Mouse (Mus musculus) limb, embryonic 14.5 days (tissue): ENCODE data around the gene Fermt1. TPM values are rescaled to one million over a fixed set of nuclear protein-coding genes. Genes with fewer than 3 reads are reported as not detected.

ENCODE experiments used
- ATAC-seq: fragments of 200-750 bp; cut with Nextera tagmentation; 2 replicates; pipeline ENCODE4 v1.8.0; 2017; ENCODE audit warnings: low read depth, moderate number of reproducible peaks, moderate TSS enrichment; ENCODE audit not compliant: low FRiP score
- DNase-seq: peaks from one replicate; pipeline ENCODE4 v3.0.0-alpha.2; 2015; ENCODE audit warnings: low spot score
- H3K27ac ChIP-seq: fragments of 300-500 bp; sonication (generic); replicated peaks from 2 replicates; pipeline ENCODE4 v1.5.1; 2014; ENCODE audit warnings: low read depth, mild to moderate bottlenecking, low read length, moderate library complexity, mixed read lengths
- H3K27me3 ChIP-seq: fragments of 300-500 bp; sonication (generic); 2 replicates; pipeline ENCODE4 v1.6.1; 2014; ENCODE audit warnings: low read length, mixed read lengths; ENCODE audit not compliant: control insufficient read depth, insufficient read depth
- H3K36me3 ChIP-seq: fragments of 300-500 bp; sonication (generic); 2 replicates; pipeline ENCODE4 v1.6.1; 2014; ENCODE audit warnings: mild to moderate bottlenecking, low read length, moderate library complexity, mixed read lengths; ENCODE audit not compliant: control insufficient read depth, insufficient read depth
- H3K4me1 ChIP-seq: fragments of 300-500 bp; sonication (generic); 2 replicates; pipeline ENCODE4 v1.6.1; 2014; ENCODE audit warnings: antibody characterized with exemption, low read length, mixed read lengths; ENCODE audit not compliant: control insufficient read depth, insufficient read depth
- H3K4me2 ChIP-seq: fragments of 300-500 bp; sonication (generic); replicated peaks from 2 replicates; pipeline ENCODE4 v1.6.1; 2014; ENCODE audit warnings: low read depth, mild to moderate bottlenecking, low read length, moderate library complexity; ENCODE audit not compliant: severe bottlenecking
- H3K4me3 ChIP-seq: fragments of 300-500 bp; sonication (generic); replicated peaks from 2 replicates; pipeline ENCODE4 v1.5.1; 2014; ENCODE audit warnings: low read length
- H3K9ac ChIP-seq: fragments of 300-500 bp; sonication (generic); 2 replicates; pipeline ENCODE4 v1.6.1; 2014; ENCODE audit warnings: mild to moderate bottlenecking, low read depth, low read length, moderate library complexity; ENCODE audit not compliant: severe bottlenecking
- H3K9me3 ChIP-seq: fragments of 300-500 bp; sonication (generic); 2 replicates; pipeline ENCODE4 v1.6.1; 2016; ENCODE audit warnings: low read length; ENCODE audit not compliant: control insufficient read depth
- POLR2A ChIP-seq: fragments of 200-500 bp; IDR thresholded peaks from 2 replicates; pipeline ENCODE4 v1.8.0; 2012; ENCODE audit warnings: inconsistent platforms, mild to moderate bottlenecking, moderate library complexity, borderline replicate concordance; ENCODE audit not compliant: insufficient read depth, insufficient read length; ENCODE audit errors: extremely low read depth
- WGBS: fragments of 180-500 bp; shearing (Covaris S2); extraction: QIAGEN DNeasy Blood & Tissue Kit; methylation state at CpG from one replicate; pipeline ENCODE4 v1.1.7; 2014; 5-methylcytosine and 5-hydroxymethylcytosine counted together
- polyA plus RNA-seq, 2 experiments: library from polyadenylated mRNA; depleted of rRNA in 1 of 2; stranded (reverse) in 1 of 2; unstranded in 1 of 2; fragments of >200 nt; fragmentation: Nextera tagmentation in 1 of 2; extraction: Ambion mirVana in 1 of 2; gene quantifications; 2 replicates each; pipeline versions ENCODE4 v1.2.1 to v1.2.3; 2012 to 2014

The Fermt1 gene
- polyA plus RNA-seq, 2 experiments, result 3.9 to 16.2 TPM

DNA sequence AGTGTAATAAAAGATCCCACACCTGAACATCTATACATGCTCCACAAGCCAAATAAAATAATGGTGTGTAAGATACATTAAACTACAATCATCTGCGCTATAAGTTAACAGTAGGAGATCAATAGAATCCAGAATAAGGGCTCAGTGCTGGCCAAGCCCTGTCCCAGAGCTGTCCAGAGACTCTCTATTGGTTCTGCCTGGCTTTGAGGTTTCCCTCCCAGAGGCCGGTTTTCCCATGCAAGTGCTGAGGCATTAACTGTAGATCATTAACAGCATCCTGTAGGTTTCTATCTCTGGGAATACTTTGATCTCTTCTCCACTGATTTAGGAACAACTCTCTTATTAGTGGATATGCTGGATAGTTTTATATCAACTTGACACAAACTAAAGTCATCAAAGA lies 16.7 kb downstream of the Fermt1 start:
- WGBS, result 72% methylated on average over 2 of the region's 2 CpGs
- no peaks in the 10 kb centered on the region for H3K27me3 ChIP-seq
- no peaks in the 10 kb centered on the region for H3K9me3 ChIP-seq
- DNase-seq (no peak), ATAC-seq (no peak)
- TF ChIP-seq POLR2A, result no peak
- no peak overlapping the region for H3K9ac ChIP-seq
- no peak overlapping the region for H3K4me3 ChIP-seq
- H3K27ac ChIP-seq, result no peak overlapping the region
- H3K4me1 ChIP-seq, result no peaks in the 10 kb centered on the region
- H3K4me2 ChIP-seq, result no peak overlapping the region
- H3K36me3 ChIP-seq, result no peaks in the 10 kb centered on the region

DNA sequence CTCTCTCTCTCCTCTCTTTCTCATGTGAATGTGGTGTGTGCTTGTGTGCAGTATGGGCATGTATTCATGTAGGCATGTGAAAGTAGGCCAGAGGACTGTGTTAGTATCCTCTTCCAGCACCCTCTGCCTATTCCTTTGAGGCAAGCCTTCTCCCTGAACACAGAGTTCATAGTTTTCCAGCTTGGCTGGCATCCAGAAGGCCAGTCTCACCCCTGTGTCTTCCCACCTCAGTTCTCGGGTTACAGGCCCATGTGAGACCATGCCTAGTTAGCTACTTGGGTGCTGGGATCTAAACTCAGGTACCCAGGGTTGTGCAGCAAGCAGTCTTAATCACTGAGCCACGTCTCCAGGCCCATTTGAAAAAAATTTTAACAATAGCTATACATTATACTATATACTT lies 17.8 kb downstream of the Fermt1 start:
- Histone ChIP-seq H3K9ac (no peak overlapping the region), H3K27ac (no peak overlapping the region), H3K4me1 (no peaks in the 10 kb centered on the region), H3K4me3 (no peak overlapping the region), H3K27me3 (no peaks in the 10 kb centered on the region), H3K4me2 (no peak overlapping the region), H3K36me3 (no peaks in the 10 kb centered on the region), H3K9me3 (no peaks in the 10 kb centered on the region)
- WGBS, result 52% methylated on average over 2 of the region's 2 CpGs
- no peak for TF ChIP-seq POLR2A
- DNase-seq, result no peak
- ATAC-seq, result no peak

DNA sequence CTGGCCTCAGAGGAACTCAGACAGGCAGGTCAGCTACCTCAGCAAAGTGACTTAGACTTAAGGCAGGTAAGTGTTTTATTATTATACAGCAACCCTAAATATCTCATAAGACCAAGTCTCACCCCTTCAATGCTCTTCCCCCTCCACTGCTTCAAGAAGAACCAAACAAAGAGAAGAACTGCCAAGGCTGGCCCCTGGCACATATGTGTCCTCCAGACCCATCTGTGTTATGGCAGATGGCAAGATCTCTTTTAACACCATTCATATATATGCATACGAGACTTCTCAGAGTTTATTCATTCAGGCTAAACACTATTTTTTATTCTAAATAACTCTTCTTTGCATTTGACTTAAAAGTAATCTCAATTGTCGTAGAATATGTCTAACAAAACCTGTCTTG lies 18.4 kb downstream of the Fermt1 start:
- Histone ChIP-seq H3K9me3 (no peaks in the 10 kb centered on the region), H3K27me3 (no peaks in the 10 kb centered on the region), H3K4me1 (no peaks in the 10 kb centered on the region), H3K9ac (no peak overlapping the region), H3K27ac (no peak overlapping the region), H3K4me2 (no peak overlapping the region), H3K4me3 (no peak overlapping the region), H3K36me3 (no peaks in the 10 kb centered on the region)
- DNase-seq, result no peak
- no peak for ATAC-seq
- TF ChIP-seq POLR2A, result no peak
- WGBS, result 77% methylated on average over 2 of the region's 2 CpGs

DNA sequence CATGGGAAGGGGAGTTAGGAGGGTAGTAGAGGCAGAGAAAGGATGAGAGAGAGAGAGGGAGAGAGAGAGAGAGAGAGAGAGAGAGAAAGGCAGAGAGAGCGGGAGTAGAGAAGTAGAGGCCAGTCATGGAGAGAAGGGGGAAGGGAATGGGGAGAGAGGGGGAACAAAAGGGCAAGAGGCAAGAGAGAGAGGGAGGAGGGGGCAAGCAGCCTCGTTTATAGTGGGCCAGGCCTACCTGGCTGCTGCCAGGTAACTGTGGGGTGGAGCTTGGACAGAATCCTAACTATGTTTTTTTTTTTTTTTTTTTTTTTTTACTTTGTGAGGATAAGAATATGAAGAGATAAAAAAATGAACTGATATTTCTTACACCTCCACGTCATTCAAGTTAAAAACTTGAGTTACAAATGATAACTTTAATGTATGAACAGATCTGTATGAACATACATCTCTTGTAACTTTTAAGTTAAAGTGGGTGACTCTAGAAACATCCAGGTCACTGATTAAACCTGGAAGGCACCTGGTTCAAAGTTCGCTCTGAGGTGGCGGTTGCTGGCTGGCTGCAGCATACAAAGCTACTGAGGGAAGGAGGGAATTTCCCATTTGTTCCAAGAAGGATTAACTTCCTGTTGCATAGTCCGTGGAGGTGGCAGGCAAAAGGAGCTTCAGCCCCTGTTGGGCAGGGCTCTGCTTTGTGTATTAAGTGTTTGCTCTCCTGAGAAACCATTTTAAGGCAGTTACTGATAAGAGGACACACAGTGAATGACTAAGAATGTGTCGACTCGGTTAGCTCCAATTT lies 22.2 kb downstream of the Fermt1 start:
- no peak overlapping the region for H3K4me3 ChIP-seq
- no peak for ATAC-seq
- no peaks in the 10 kb centered on the region for H3K36me3 ChIP-seq
- no peaks in the 10 kb centered on the region for H3K9me3 ChIP-seq
- DNase-seq, result no peak
- no peaks in the 10 kb centered on the region for H3K27me3 ChIP-seq
- 55% methylated on average over 8 of the region's 8 CpGs for WGBS
- H3K4me1 ChIP-seq, result no peaks in the 10 kb centered on the region
- TF ChIP-seq POLR2A, result no peak
- H3K27ac ChIP-seq, result no peak overlapping the region
- no peak overlapping the region for H3K9ac ChIP-seq
- H3K4me2 ChIP-seq, result no peak overlapping the region

DNA sequence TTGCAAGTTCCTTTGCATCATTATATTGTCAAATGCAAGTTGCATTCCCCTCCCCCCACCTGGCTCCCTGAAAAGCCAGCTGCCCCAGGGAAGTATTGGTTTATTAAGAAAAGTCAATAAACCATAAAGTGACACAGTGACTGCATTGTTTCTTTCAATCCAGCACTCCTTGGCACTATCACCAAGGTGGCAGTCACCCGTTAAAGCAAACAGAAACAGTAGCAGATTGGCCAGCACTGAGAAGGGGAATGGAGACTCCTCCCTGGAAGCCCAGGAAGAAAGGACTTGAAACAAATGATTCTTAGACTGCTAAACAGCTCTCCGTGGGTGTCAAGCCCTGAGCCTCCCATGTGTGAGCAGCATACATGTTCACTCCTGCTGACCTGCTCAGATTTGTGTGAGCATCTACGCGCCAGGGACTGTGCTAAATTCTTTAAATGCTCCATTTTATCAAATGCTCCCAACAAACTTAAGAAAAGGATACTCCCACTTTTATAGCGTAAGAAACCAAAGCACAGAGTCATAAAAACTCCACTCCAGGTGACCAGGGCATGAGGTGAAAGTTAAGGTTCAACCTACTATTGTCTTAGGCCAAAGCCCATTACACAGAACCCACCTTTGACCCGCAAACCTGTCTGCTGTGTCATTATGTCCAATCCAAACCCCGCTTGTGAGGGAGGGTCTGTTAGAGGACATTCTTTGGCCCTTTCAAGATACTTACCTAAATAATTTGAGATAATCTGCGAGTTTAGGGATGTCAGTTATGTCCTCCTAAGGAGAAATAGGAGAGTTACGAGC lies 23.4 kb downstream of the Fermt1 start:
- no peak for TF ChIP-seq POLR2A
- Histone ChIP-seq H3K9ac (no peak overlapping the region), H3K9me3 (no peaks in the 10 kb centered on the region), H3K36me3 (no peaks in the 10 kb centered on the region), H3K4me1 (no peaks in the 10 kb centered on the region), H3K27ac (no peak overlapping the region), H3K4me3 (no peak overlapping the region), H3K4me2 (no peak overlapping the region), H3K27me3 (no peaks in the 10 kb centered on the region)
- DNase-seq (no peak), ATAC-seq (no peak)
- 70% methylated on average over 9 of the region's 9 CpGs for WGBS
